Mouse (Mus musculus) kidney, postnatal 14 days (tissue): ENCODE data around the gene Kcnn1.

Experiments used
- DNase-seq: peaks from one replicate; pipeline ENCODE4 v3.0.0; 2022; ENCODE audit warnings: mixed read lengths

The Kcnn1 gene

DNA sequence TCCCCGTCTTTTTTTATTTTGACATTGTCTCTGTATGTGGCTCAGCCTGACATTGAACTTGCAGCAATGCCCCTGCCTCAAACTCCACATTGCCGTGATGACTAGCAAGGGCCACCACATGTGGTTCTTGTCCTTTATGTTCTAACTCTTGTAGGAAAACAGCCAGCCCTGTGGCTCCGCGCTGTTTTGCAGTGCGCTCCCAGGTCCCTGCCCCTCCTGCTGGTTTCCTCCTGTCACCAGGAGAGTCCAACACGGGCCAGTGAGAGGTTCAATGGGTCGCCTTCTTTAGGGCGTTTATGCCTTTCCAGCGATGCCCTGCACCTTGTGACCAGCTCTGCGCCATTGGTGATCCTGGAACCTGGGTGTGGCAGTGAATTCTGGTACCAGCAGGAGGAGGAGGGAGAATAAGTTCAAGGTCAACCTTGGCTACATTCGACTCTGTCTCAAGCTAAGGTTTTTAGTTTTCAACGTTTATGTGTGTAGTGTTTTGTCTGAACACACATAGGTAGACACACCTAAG is 3.0 kb upstream of the Kcnn1 start:
- DNase-seq, result no peak

- DNase-seq, result peak; percentile 100
Measured at GRCm38 (mm10) chr8:70865350-70866000, 2.4 kb upstream of the Kcnn1 start.

DNA sequence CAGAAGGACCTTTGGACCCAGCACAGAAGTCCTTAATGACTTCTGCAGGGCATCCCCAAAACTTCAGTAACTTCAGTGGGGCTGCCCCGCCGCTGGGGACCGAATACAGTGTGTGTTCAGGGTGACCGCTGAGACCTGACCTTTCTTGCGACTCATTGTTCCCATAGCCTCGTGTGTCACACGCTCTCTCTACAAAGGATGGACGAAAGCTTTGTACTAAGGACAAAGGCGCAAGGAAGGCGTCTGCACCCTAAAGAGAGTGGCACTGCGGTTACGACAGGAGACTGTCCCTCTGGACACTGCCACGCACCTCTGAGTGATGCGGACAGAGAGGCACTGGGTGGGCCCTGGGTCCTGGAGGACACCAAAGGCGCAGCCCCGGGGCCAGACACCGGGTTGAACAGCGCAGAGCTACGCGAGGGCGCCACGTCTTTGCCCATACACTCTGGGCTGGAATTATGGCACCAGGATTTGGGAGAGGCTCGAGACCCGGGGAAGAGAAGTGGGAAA is 1.7 kb upstream of the Kcnn1 start:
- peak; percentile 40 for DNase-seq

- DNase-seq, result no peak
Measured at GRCm38 (mm10) chr8:70863956-70864711, 1.1 kb upstream of the Kcnn1 start.

GRCm38 (mm10) chr8:70857516-70857915 is 5.5 kb downstream of the Kcnn1 start:
- DNase-seq, result no peak

GRCm38 (mm10) chr8:70856541-70857197 is 6.4 kb downstream of the Kcnn1 start:
- DNase-seq, result peak; percentile 85

GRCm38 (mm10) chr8:70856028-70856427 is 7.0 kb downstream of the Kcnn1 start:
- DNase-seq, result no peak

- DNase-seq, result no peak
Measured at GRCm38 (mm10) chr8:70853863-70854262, 9.2 kb downstream of the Kcnn1 start.

DNA sequence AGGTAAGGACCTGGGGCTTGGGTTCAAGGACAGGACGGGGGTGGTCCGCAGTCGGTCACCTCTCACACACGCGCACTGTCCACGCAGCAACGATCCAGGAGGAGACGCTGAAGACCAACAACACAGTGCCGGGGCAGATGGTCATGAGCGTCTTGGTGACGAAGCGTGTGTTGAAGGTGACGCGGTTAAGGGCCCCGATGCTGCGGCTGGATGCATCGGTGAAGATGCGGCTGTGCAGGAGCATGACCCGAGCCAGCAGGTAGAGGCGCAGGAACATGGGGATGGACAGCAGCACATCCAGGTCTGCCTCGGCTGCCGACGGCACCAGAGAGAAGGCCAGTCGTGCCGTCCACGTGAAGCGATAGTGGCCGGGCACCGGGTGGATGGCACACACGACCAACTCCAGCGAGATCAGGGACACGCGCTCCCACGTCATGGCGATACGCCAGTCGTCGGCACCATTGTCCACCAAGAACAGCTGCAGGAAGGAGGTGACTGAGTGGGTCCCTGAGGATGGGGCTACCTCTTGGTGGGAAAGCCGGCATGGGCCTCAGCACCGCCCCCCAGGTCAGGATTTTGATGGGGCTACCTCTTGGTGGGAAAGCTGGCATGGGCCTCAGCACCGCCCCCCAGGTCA is 10.3 kb downstream of the Kcnn1 start:
- no peak for DNase-seq

- DNase-seq, result no peak
Measured at GRCm38 (mm10) chr8:70851837-70852236, 11.2 kb downstream of the Kcnn1 start.

- DNase-seq, result no peak
Measured at GRCm38 (mm10) chr8:70850947-70851346, 12.1 kb downstream of the Kcnn1 start.

- no peak for DNase-seq
Measured at GRCm38 (mm10) chr8:70850132-70850845, 12.8 kb downstream of the Kcnn1 start.

- no peak for DNase-seq
Measured at GRCm38 (mm10) chr8:70849333-70849990, 13.6 kb downstream of the Kcnn1 start.

DNA sequence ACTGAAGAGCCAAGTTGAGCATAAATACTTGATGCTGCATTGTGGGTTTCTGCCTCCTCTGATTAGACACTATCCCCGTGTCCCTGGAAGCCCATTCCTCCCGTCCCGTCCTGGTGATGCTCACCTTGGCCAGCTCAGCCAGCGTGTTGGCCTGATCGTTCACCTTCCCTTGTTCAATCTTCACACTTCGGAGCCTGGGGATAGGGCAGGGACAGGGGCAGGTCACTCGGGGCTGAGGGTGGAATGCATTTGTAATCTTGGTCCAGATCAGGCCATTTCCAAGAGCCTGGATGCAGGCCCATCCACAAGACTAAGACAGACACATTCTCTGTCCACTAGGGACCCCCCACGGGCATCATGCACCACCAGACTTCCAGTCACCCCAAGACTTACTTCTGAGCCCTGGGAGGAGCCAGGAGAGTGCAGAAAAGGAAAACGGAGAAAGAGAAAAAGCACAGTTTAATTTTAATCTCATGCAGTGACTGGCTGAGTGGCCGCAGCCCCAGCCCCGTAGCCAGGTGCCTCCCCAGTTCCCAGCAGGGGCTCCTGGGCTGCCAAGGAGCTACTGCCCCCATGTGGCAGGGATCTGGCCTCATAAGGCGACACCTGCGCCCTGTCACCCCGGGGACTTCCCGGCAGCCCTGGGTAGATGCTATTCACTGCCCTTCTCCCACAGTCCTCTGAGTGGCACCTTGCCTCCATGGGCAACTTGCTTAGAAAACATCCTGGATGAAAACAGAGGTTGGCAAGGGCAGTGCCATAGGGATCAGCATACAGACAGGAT is 16.5 kb downstream of the Kcnn1 start:
- no peak for DNase-seq

DNA sequence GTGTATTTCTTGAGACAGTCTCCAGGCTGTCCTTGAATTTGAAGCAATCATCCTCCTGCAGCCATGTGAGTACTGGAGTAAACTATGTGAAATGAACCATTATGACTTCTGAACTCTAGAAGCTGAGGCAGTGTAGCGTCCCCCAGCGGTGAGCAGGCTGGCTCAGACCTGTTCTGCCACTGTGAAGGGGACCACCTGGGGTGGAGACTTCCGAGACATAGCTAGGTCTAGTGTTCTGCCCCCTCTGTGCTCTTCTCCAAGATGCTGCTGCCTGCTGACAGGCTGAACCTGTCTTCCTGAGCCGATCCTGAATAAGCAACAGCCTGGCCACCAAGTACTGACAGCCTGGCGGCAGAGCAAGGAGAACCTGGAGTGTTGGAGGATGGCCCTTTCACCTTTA is 17.9 kb downstream of the Kcnn1 start:
- DNase-seq, result no peak

DNA sequence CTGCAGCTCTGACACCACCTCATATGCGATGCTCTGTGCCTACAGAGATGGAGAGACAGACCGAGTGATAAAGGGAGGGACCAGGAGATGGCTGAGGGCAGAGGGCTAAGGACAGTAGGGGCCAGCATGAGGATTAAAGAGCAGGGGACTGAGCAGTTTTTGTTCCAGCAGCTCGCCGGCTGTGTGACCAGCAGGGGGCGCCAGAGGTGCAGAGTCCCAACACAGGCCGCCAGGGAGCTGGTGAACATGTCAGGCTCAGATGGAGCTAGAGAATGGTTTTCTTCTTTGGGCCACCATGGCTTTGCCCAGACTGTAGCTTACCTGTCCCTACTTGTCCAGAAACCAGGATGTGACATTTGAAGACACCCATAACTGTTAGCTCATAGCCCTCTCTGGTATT is 18.5 kb downstream of the Kcnn1 start:
- peak; percentile 91 for DNase-seq

- DNase-seq, result no peak
Measured at GRCm38 (mm10) chr8:70843941-70844340, 19.1 kb downstream of the Kcnn1 start.

- DNase-seq, result no peak
Measured at GRCm38 (mm10) chr8:70843214-70843773, 19.8 kb downstream of the Kcnn1 start.

DNA sequence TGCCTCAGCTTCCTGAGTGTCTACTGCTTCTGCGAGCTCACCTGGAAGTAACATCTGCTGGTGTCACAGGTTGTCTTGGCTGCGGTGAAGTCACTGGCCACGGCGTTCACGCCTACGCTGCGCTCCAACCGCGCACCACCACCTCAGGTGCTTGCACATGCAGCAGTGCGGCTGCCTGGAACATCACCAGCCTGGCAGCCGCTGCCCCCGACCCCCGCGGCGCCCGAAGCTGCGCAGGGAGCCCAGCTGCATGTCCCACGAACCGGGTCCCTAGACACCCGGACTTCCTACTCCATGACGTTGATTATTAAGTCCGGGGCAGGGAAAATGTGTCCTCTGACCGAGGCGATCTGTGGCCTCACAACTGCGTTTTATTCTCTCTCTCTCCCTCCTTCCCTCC is 20.6 kb downstream of the Kcnn1 start:
- no peak for DNase-seq
